1 mouse cellular context compared by ENCODE assay signal in genomic region chr15:101187907-101188306, GRCm38 (mm10).
TF ChIP-seq lines count a peak whose summit lies in the region.

No protein-coding gene starts in this region.

TF ChIP-seq in MEL, 35 proteins besides CTCF, POLR2A, EP300 and RAD21:
- TF ChIP-seq POLR2AphosphoS5 (IDR thresholded peaks at IDR 0.05; ENCODE audit: borderline replicate concordance, low read depth, low read length) (no peak), MAFK (IDR thresholded peaks at IDR 0.05; ENCODE audit: borderline replicate concordance, low read depth, low read length) (no peak), MAZ (IDR thresholded peaks at IDR 0.05; ENCODE audit: low read depth, low read length) (no peak), GATA1 (IDR thresholded peaks at IDR 0.05; ENCODE audit: low read depth, low read length) (no peak), E2F4 (IDR thresholded peaks at IDR 0.05; ENCODE audit: borderline replicate concordance, low read depth, low read length) (no peak), TBP (IDR thresholded peaks at IDR 0.05; ENCODE audit: low read depth, low read length) (no peak), CHD2 (IDR thresholded peaks at IDR 0.05; ENCODE audit: low read length) (no peak), NRF1 (IDR thresholded peaks at IDR 0.05; ENCODE audit: insufficient read depth, low read depth, low read length, poor library complexity, severe bottlenecking) (no peak), ZNF384 (IDR thresholded peaks at IDR 0.05; ENCODE audit: low read depth, low read length) (no peak), BHLHE40 (IDR thresholded peaks at IDR 0.05; ENCODE audit: borderline replicate concordance, low read depth, low read length) (no peak), GABPA (IDR thresholded peaks at IDR 0.05; ENCODE audit: low read depth, low read length) (no peak), CHD1 (IDR thresholded peaks at IDR 0.05; ENCODE audit: low read depth, low read length) (no peak), MYB (IDR thresholded peaks at IDR 0.05; ENCODE audit: low read depth, low read length) (no peak), TAL1 (IDR thresholded peaks at IDR 0.05; ENCODE audit: low read length) (no peak), POLR2AphosphoS2 (IDR thresholded peaks at IDR 0.05; ENCODE audit: low read length) (no peak), ZKSCAN1 (IDR thresholded peaks at IDR 0.05; ENCODE audit: low read depth, low read length) (no peak), ZC3H11A (IDR thresholded peaks at IDR 0.05; ENCODE audit: low read depth, low read length) (no peak), MXI1 (IDR thresholded peaks at IDR 0.05; ENCODE audit: low read depth, low read length) (no peak), MEF2A (IDR thresholded peaks at IDR 0.05; ENCODE audit: extremely low read depth, insufficient replicate concordance, low read depth, low read length, poor library complexity, severe bottlenecking) (no peak), TCF12 (IDR thresholded peaks at IDR 0.05; ENCODE audit: low read depth, low read length) (no peak)
